Mouse (Mus musculus) heart, embryonic 11.5 days (tissue): ENCODE measurements around the gene Kcns1. TPM values are rescaled to one million over a fixed set of nuclear protein-coding genes. Genes with fewer than 3 reads are reported as not detected.

Source experiments
- ATAC-seq: fragments of 200-750 bp; cut with Nextera tagmentation; replicated peaks from 2 replicates; pipeline ENCODE4 v1.8.0; 2017; ENCODE audit warnings: moderate library complexity; ENCODE audit not compliant: insufficient number of reproducible peaks, low FRiP score, low TSS enrichment
- H3K27ac ChIP-seq: fragments of 300-500 bp; sonication (generic); 2 replicates; pipeline ENCODE4 v1.5.1; 2014; ENCODE audit warnings: mild to moderate bottlenecking, low read depth, low read length
- H3K27me3 ChIP-seq: fragments of 300-500 bp; sonication (generic); 2 replicates; pipeline ENCODE4 v1.6.1; 2014; ENCODE audit warnings: mild to moderate bottlenecking, low read length, mixed read lengths; ENCODE audit not compliant: control insufficient read depth, insufficient read depth
- H3K36me3 ChIP-seq: fragments of 300-500 bp; sonication (generic); 2 replicates; pipeline ENCODE4 v1.6.1; 2014; ENCODE audit warnings: mild to moderate bottlenecking, low read length, moderate library complexity, mixed read lengths; ENCODE audit not compliant: control insufficient read depth, insufficient read depth
- H3K4me1 ChIP-seq: fragments of 300-500 bp; sonication (generic); 2 replicates; pipeline ENCODE4 v1.6.1; 2014; ENCODE audit warnings: low read length; ENCODE audit not compliant: control insufficient read depth, insufficient read depth
- H3K4me2 ChIP-seq: fragments of 300-500 bp; sonication (generic); 2 replicates; pipeline ENCODE4 v1.6.1; 2014; ENCODE audit warnings: mild to moderate bottlenecking, moderate library complexity
- H3K4me3 ChIP-seq: fragments of 300-500 bp; sonication (generic); 2 replicates; pipeline ENCODE4 v1.5.1; 2014; ENCODE audit warnings: low read depth, low read length
- H3K9ac ChIP-seq: fragments of 300-500 bp; sonication (generic); 2 replicates; pipeline ENCODE4 v1.6.1; 2014; ENCODE audit warnings: mild to moderate bottlenecking, low read depth, low read length, moderate library complexity
- H3K9me3 ChIP-seq: fragments of 300-500 bp; sonication (generic); replicated peaks from 2 replicates; pipeline ENCODE4 v1.6.1; 2016; ENCODE audit warnings: low read length; ENCODE audit not compliant: control insufficient read depth
- WGBS: fragments of 180-500 bp; shearing (Covaris S2); extraction: QIAGEN DNeasy Blood & Tissue Kit; methylation state at CpG from one replicate; pipeline ENCODE4 v1.1.7; 2014; ENCODE audit not compliant: insufficient replicate concordance; 5-methylcytosine and 5-hydroxymethylcytosine counted together
- polyA plus RNA-seq: library from polyadenylated mRNA; unstranded; fragments of >200 nt; fragmentation: Nextera tagmentation; extraction: Ambion mirVana; gene quantifications from 2 replicates; pipeline ENCODE4 v1.2.1, GENCODE M21; 2014

Kcns1 gene
- polyA plus RNA-seq, 1 experiment from 2014 or later = 0.13 TPM

- H3K9me3 ChIP-seq = no peaks in the 10 kb centered on the region
- WGBS = 84% methylated on average over 6 of the region's 6 CpGs
- H3K9ac ChIP-seq = no peak overlapping the region
- no peaks in the 10 kb centered on the region for H3K36me3 ChIP-seq
- H3K4me1 ChIP-seq = peaks cover 30% of the 10 kb centered on the region
- H3K4me3 ChIP-seq = no peak overlapping the region
- no peak for ATAC-seq
- no peaks in the 10 kb centered on the region for H3K27me3 ChIP-seq
- H3K4me2 ChIP-seq = no peak overlapping the region
- H3K27ac ChIP-seq = no peak overlapping the region
These were observed 26.9 kb downstream of the Kcns1 start for GRCm38 (mm10) chr2:164144025-164144424.

GRCm38 (mm10) chr2:164142021-164142420 lies 28.9 kb downstream of the Kcns1 start:
- H3K4me2 ChIP-seq = peak overlapping the region; percentile 50
- H3K36me3 ChIP-seq = no peaks in the 10 kb centered on the region
- no peaks in the 10 kb centered on the region for H3K9me3 ChIP-seq
- no peak overlapping the region for H3K4me3 ChIP-seq
- no peak for ATAC-seq
- H3K4me1 ChIP-seq = peaks cover 28% of the 10 kb centered on the region
- peak overlapping the region; percentile 85 for H3K27ac ChIP-seq
- WGBS = 27% methylated on average over 10 of the region's 10 CpGs
- H3K9ac ChIP-seq = peak overlapping the region; percentile 49; the same call in 1 of the 2 replicates
- no peaks in the 10 kb centered on the region for H3K27me3 ChIP-seq

- Histone ChIP-seq H3K4me2 (no peak overlapping the region), H3K4me3 (no peak overlapping the region), H3K4me1 (peaks cover 31% of the 10 kb centered on the region), H3K27ac (peak overlapping the region; percentile 13; the same call in 1 of the 2 replicates), H3K27me3 (no peaks in the 10 kb centered on the region), H3K36me3 (no peaks in the 10 kb centered on the region), H3K9ac (no peak overlapping the region), H3K9me3 (no peaks in the 10 kb centered on the region)
- ATAC-seq = no peak
- 59% methylated on average over 6 of the region's 6 CpGs for WGBS
These were observed 33.2 kb downstream of the Kcns1 start for GRCm38 (mm10) chr2:164137754-164138153.

GRCm38 (mm10) chr2:164136393-164136792 lies 34.5 kb downstream of the Kcns1 start:
- H3K9me3 ChIP-seq = no peaks in the 10 kb centered on the region
- peak overlapping the region; percentile 46; the same call in 1 of the 2 replicates for H3K27ac ChIP-seq
- H3K4me3 ChIP-seq = no peak overlapping the region
- H3K27me3 ChIP-seq = no peaks in the 10 kb centered on the region
- H3K4me1 ChIP-seq = peaks cover 19% of the 10 kb centered on the region
- H3K36me3 ChIP-seq = no peaks in the 10 kb centered on the region
- ATAC-seq = no peak
- no peak overlapping the region for H3K4me2 ChIP-seq
- WGBS = 31% methylated on average over 2 of the region's 2 CpGs
- no peak overlapping the region for H3K9ac ChIP-seq

GRCm38 (mm10) chr2:164135367-164135766 lies 35.5 kb downstream of the Kcns1 start:
- H3K27me3 ChIP-seq = no peaks in the 10 kb centered on the region
- H3K9me3 ChIP-seq = no peaks in the 10 kb centered on the region
- no peak overlapping the region for H3K27ac ChIP-seq
- no peak for ATAC-seq
- no peak overlapping the region for H3K4me2 ChIP-seq
- 64% methylated on average over 1 of the region's 1 CpGs for WGBS
- peaks cover 11% of the 10 kb centered on the region for H3K4me1 ChIP-seq
- no peak overlapping the region for H3K4me3 ChIP-seq
- no peaks in the 10 kb centered on the region for H3K36me3 ChIP-seq
- H3K9ac ChIP-seq = no peak overlapping the region

GRCm38 (mm10) chr2:164134563-164134962 lies 36.4 kb downstream of the Kcns1 start:
- H3K4me3 ChIP-seq = no peak overlapping the region
- WGBS = 58% methylated on average over 6 of the region's 6 CpGs
- no peak overlapping the region for H3K4me2 ChIP-seq
- H3K9me3 ChIP-seq = no peaks in the 10 kb centered on the region
- ATAC-seq = no peak
- no peak overlapping the region for H3K9ac ChIP-seq
- H3K36me3 ChIP-seq = no peaks in the 10 kb centered on the region
- peaks cover 11% of the 10 kb centered on the region for H3K4me1 ChIP-seq
- H3K27ac ChIP-seq = no peak overlapping the region
- H3K27me3 ChIP-seq = no peaks in the 10 kb centered on the region

GRCm38 (mm10) chr2:164131586-164131985 lies 39.3 kb downstream of the Kcns1 start:
- H3K36me3 ChIP-seq = no peaks in the 10 kb centered on the region
- H3K4me3 ChIP-seq = no peak overlapping the region
- no peak overlapping the region for H3K9ac ChIP-seq
- no peaks in the 10 kb centered on the region for H3K9me3 ChIP-seq
- WGBS = 95% methylated on average over 1 of the region's 1 CpGs
- no peaks in the 10 kb centered on the region for H3K27me3 ChIP-seq
- H3K4me1 ChIP-seq = peaks cover 11% of the 10 kb centered on the region
- no peak for ATAC-seq
- no peak overlapping the region for H3K4me2 ChIP-seq
- no peak overlapping the region for H3K27ac ChIP-seq

GRCm38 (mm10) chr2:164128576-164129411 lies 42.1 kb downstream of the Kcns1 start:
- H3K27me3 ChIP-seq = no peaks in the 10 kb centered on the region
- no peak overlapping the region for H3K9ac ChIP-seq
- no peak overlapping the region for H3K27ac ChIP-seq
- H3K4me2 ChIP-seq = no peak overlapping the region
- H3K4me3 ChIP-seq = no peak overlapping the region
- no peaks in the 10 kb centered on the region for H3K9me3 ChIP-seq
- no peak for ATAC-seq
- WGBS = 88% methylated on average over 12 of the region's 12 CpGs
- H3K36me3 ChIP-seq = no peaks in the 10 kb centered on the region
- H3K4me1 ChIP-seq = no peaks in the 10 kb centered on the region

- ATAC-seq = no peak
- H3K27ac ChIP-seq = no peak overlapping the region
- no peak overlapping the region for H3K9ac ChIP-seq
- no peaks in the 10 kb centered on the region for H3K4me1 ChIP-seq
- H3K27me3 ChIP-seq = no peaks in the 10 kb centered on the region
- WGBS = 87% methylated on average over 2 of the region's 2 CpGs
- H3K36me3 ChIP-seq = 0 out of 2 replicates have a peak, but pooled peaks cover 2% of the 10 kb centered on the region
- H3K4me3 ChIP-seq = no peak overlapping the region
- no peak overlapping the region for H3K4me2 ChIP-seq
- no peaks in the 10 kb centered on the region for H3K9me3 ChIP-seq
These were observed 43.6 kb downstream of the Kcns1 start for GRCm38 (mm10) chr2:164127297-164127696.
